Mouse (Mus musculus) heart, embryonic 16.5 days (tissue): Measurements from ENCODE around the gene Cdc34b. TPM values are rescaled to one million over a fixed set of nuclear protein-coding genes. Genes with fewer than 3 reads are reported as not detected.

Experiments
- polyA plus RNA-seq: library from polyadenylated mRNA; unstranded; fragments of >200 nt; fragmentation: Nextera tagmentation; extraction: Ambion mirVana; gene quantifications from 2 replicates; pipeline ENCODE4 v1.2.1, GENCODE M21; 2015

Gene Cdc34b
- polyA plus RNA-seq, 1 experiment from 2014 or later: 0.39 TPM

Other genes starting within 250 kb of the Cdc34b start
- gene Epn3, start 241.8 kb upstream of the Cdc34b start, polyA plus RNA-seq: 13.6 and 17.9 TPM in 2 replicates
- 5.7 and 9.1 TPM in 2 replicates for gene Mycbpap, start 220.0 kb upstream of the Cdc34b start, polyA plus RNA-seq
- 7.3 and 8.0 TPM in 2 replicates for gene Rsad1, start 192.5 kb upstream of the Cdc34b start, polyA plus RNA-seq
- gene Chad, start 176.7 kb upstream of the Cdc34b start, polyA plus RNA-seq: 2.0 and 2.1 TPM in 2 replicates
- gene Acsf2, start 139.9 kb upstream of the Cdc34b start, polyA plus RNA-seq: 2.7 and 3.9 TPM in 2 replicates
- 120 and 123 TPM in 2 replicates for gene Lrrc59, start 112.0 kb upstream of the Cdc34b start, polyA plus RNA-seq
- 123 and 134 TPM in 2 replicates for gene Mrpl27, start 88.0 kb upstream of the Cdc34b start, polyA plus RNA-seq
- 9.9 and 11.3 TPM in 2 replicates for gene Eme1, start 87.8 kb upstream of the Cdc34b start, polyA plus RNA-seq
- 11.6 and 12.9 TPM in 2 replicates for gene Xylt2, start 64.3 kb upstream of the Cdc34b start, polyA plus RNA-seq
- not detected in 2 replicates for gene Gm11541, start 37.3 kb upstream of the Cdc34b start, polyA plus RNA-seq
- 0.07 TPM in 1 of 2 replicates, not detected in the other for gene Tmem92, start 40.9 kb downstream of the Cdc34b start, polyA plus RNA-seq
- gene Col1a1, start 194.4 kb downstream of the Cdc34b start, polyA plus RNA-seq: 669 and 799 TPM in 2 replicates
- 0.33 TPM in 1 of 2 replicates, not detected in the other for gene Hils1, start 225.8 kb downstream of the Cdc34b start, polyA plus RNA-seq
- gene Sgca, start 234.5 kb downstream of the Cdc34b start, polyA plus RNA-seq: 27.9 and 29.4 TPM in 2 replicates
- gene Ppp1r9b, start 249.3 kb downstream of the Cdc34b start, polyA plus RNA-seq: 5.8 and 6.4 TPM in 2 replicates